In the genomic region with DNA sequence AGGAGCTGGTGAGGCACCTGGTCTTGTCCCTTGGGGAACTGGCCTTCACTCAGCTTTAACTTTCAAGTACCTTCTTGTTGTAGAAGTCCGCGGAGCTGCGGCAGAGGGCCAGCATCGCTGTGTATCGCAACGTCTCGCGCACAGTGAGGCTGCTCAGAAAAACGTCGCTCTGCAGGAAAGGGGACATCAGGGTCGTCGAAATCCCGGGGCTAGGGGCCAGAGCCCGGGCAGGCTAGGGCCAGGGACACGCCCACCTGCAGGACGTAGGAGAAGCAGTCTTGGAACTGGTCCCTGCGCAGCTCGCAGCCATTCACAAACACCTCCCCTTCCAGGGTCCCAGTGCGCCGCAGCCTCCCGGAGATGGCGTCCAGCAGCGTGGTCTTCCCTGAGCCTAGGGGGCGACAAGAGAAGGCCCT, we compare ENCODE assay signal across 7 mouse cellular contexts. TPM values are rescaled to one million over a fixed set of nuclear protein-coding genes. Genes with fewer than 3 reads are reported as not detected.
DNase-seq lines count a peak whose midpoint lies in the region; TF ChIP-seq lines count a peak whose summit lies in the region.

A gene (plus strand): TSS at position 352 of the 416 bp plus-strand sequence.

- H3K36me3 ChIP-seq in E14TG2a.4 (ENCODE audit: insufficient read depth, low read length), result no peaks in the 10 kb centered on the region
- H3K36me3 ChIP-seq in megakaryocyte, embryonic 14.5 days (replicated peaks; ENCODE audit: low read length), result no peaks in the 10 kb centered on the region
- H3K36me3 ChIP-seq in thymus, adult 2 months (ENCODE audit: control insufficient read depth, insufficient read depth, low read length), result no peaks in the 10 kb centered on the region

- peak within 1 kb of the TSS; percentile 61 for H3K4me3 ChIP-seq in E14TG2a.4 (replicated peaks; ENCODE audit: low read length)
- H3K4me3 ChIP-seq in megakaryocyte, embryonic 14.5 days (replicated peaks), result peak within 1 kb of the TSS; percentile 7
- H3K4me3 ChIP-seq in thymus, adult 2 months (ENCODE audit: control insufficient read depth, insufficient read depth, low read length), result no peak within 1 kb of the TSS

- no peak for TF ChIP-seq POLR2A in thymus, adult 2 months (IDR thresholded peaks at IDR 0.05; ENCODE audit: control insufficient read depth, extremely low read depth, insufficient read depth, low read length, poor library complexity)

- no peak for TF ChIP-seq CTCF in E14TG2a.4 (conservative IDR thresholded peaks at IDR 0.05; ENCODE audit: low read length)
- TF ChIP-seq CTCF in thymus, adult 2 months (IDR thresholded peaks at IDR 0.05; ENCODE audit: borderline replicate concordance, control insufficient read depth, extremely low read depth, insufficient read depth, low read length, poor library complexity), result no peak

- H3K27me3 ChIP-seq in E14TG2a.4 (ENCODE audit: insufficient read depth, low read length), result peaks cover 39% of the 10 kb centered on the region
- H3K27me3 ChIP-seq in megakaryocyte, embryonic 14.5 days (replicated peaks), result peaks cover 63% of the 10 kb centered on the region
- H3K27me3 ChIP-seq in thymus, adult 2 months (ENCODE audit: control insufficient read depth, insufficient read depth, low read length), result peaks cover 6% of the 10 kb centered on the region

- DNase-seq in 3134 (ENCODE audit: extremely low read depth, insufficient read length, low spot score), result peak; percentile 13
- peak; percentile 18 for DNase-seq in forelimb bud, embryonic 11.5 days (ENCODE audit: low read depth, low spot score)
- DNase-seq in kidney, postnatal 10 days, result peak; percentile 61
- no peak for DNase-seq in thymus, adult 2 months
- no peak for DNase-seq in spleen, postnatal 10 days (ENCODE audit: low spot score in 2 of 2)

- H3K4me1 ChIP-seq in E14TG2a.4 (replicated peaks; ENCODE audit: low read depth, low read length), result peaks cover 6% of the 10 kb centered on the region
- H3K4me1 ChIP-seq in megakaryocyte, embryonic 14.5 days, result peaks cover 5% of the 10 kb centered on the region
- H3K4me1 ChIP-seq in thymus, adult 2 months (replicated peaks; ENCODE audit: control insufficient read depth, insufficient read depth, low read length), result no peaks in the 10 kb centered on the region

- no peak within 1 kb of the TSS for H3K27ac ChIP-seq in thymus, adult 2 months (ENCODE audit: control insufficient read depth, insufficient read depth, low read length)

- H3K9me3 ChIP-seq in E14TG2a.4 (ENCODE audit: low read length), result no peaks in the 10 kb centered on the region
- H3K9me3 ChIP-seq in megakaryocyte, embryonic 14.5 days, result no peaks in the 10 kb centered on the region

- WGBS in thymus, adult 2 months, result 10% methylated on average over 24 of the region's 24 CpGs

RNA-seq across cellular contexts. Expression of the gene that starts here (rescaled TPM):
- polyA plus RNA-seq in megakaryocyte, embryonic 14.5 days (2012; ENCODE audit: insufficient read depth, low replicate concordance), result 0.04 and 1.2 TPM in 2 replicates
- polyA plus RNA-seq in thymus, adult 2 months (2012; rRNA removed), result 0.65 and 0.74 TPM in 2 replicates

Comparison
In these comparisons a context has a peak if more than half of its experiments do, and no peak if none do; other contexts are left out.
1. DNase-seq: peak in 3134 (single experiment), forelimb bud, embryonic 11.5 days (single experiment) and kidney, postnatal 10 days (single experiment); none in thymus, adult 2 months (single experiment) and spleen, postnatal 10 days (0 of 2).